Comparison of ENCODE assay signal across 11 mouse cellular contexts in genomic region chr16:74857752-74858151, GRCm38 (mm10).
DNase-seq lines count a peak whose midpoint lies in the region; ATAC-seq and TF ChIP-seq lines count a peak whose summit lies in the region.
"Had no signal": no experiment of that assay in that cellular context is flagged by ENCODE, and none has a peak within 500 bp of the region (broad histone marks: within the 10 kb centered on the region; RNA-seq: fewer than 3 reads in every experiment).

No protein-coding gene starts in this region.

- WGBS in kidney, postnatal 0 days, result 14% methylated on average over 2 of the region's 2 CpGs
- WGBS in kidney, embryonic 16.5 days, result 28% methylated on average over 2 of the region's 2 CpGs

- no peaks in the 10 kb centered on the region for H3K4me1 ChIP-seq in kidney, postnatal 0 days (replicated peaks; ENCODE audit: insufficient read depth, low read length)
- no peaks in the 10 kb centered on the region for H3K4me1 ChIP-seq in kidney, embryonic 16.5 days (ENCODE audit: insufficient read depth, low read length)
- no peaks in the 10 kb centered on the region for H3K4me1 ChIP-seq in ES-Bruce4 (ENCODE audit: control insufficient read depth, insufficient read depth, low read length)
- H3K4me1 ChIP-seq: heart, embryonic 12.5 days had no signal

- H3K27me3 ChIP-seq in kidney, postnatal 0 days (ENCODE audit: insufficient read depth, low read length), result no peaks in the 10 kb centered on the region
- H3K27me3 ChIP-seq in kidney, embryonic 16.5 days (ENCODE audit: insufficient read depth, low read length), result no peaks in the 10 kb centered on the region
- no peaks in the 10 kb centered on the region for H3K27me3 ChIP-seq in ES-Bruce4 (ENCODE audit: control insufficient read depth, insufficient read depth, low read length, poor library complexity, severe bottlenecking)
- H3K27me3 ChIP-seq: heart, embryonic 12.5 days had no signal

- DNase-seq in kidney, postnatal 0 days (ENCODE audit: low spot score), result peak; percentile 63
- peak; percentile 49 for DNase-seq in 416B (ENCODE audit: low read depth)
- peak; percentile 45 for DNase-seq in embryo, embryonic 11 days
- no peak for DNase-seq in urinary bladder, postnatal 25 days (ENCODE audit: low spot score)
- DNase-seq in adrenal gland, postnatal 4 days (ENCODE audit: low spot score in 2 of 2), result no peak
- no peak for DNase-seq in yolk sac, embryonic 10.5 days (ENCODE audit: low spot score)
- DNase-seq: cerebellum, adult 18-20 months; kidney, adult 8-10 months had no signal

- no peak overlapping the region for H3K27ac ChIP-seq in kidney, postnatal 0 days
- no peak overlapping the region for H3K27ac ChIP-seq in kidney, embryonic 16.5 days (ENCODE audit: low read length)
- no peak overlapping the region for H3K27ac ChIP-seq in ES-Bruce4 (ENCODE audit: insufficient read depth, low read length)

- peak; percentile 78 for TF ChIP-seq CTCF in kidney, postnatal 0 days (IDR thresholded peaks at IDR 0.05; ENCODE audit: low read depth)
- TF ChIP-seq CTCF in ES-Bruce4 (IDR thresholded peaks at IDR 0.05; ENCODE audit: low read depth, low read length), result peak; percentile 11

- no peaks in the 10 kb centered on the region for H3K36me3 ChIP-seq in kidney, postnatal 0 days (ENCODE audit: insufficient read depth, low read length)
- no peaks in the 10 kb centered on the region for H3K36me3 ChIP-seq in kidney, embryonic 16.5 days (ENCODE audit: insufficient read depth, low read length)
- H3K36me3 ChIP-seq in ES-Bruce4 (ENCODE audit: control insufficient read depth, insufficient read depth, low read length, poor library complexity, severe bottlenecking), result no peaks in the 10 kb centered on the region
- H3K36me3 ChIP-seq: heart, embryonic 12.5 days had no signal

- no peak for ATAC-seq in kidney, postnatal 0 days (replicated peaks; ENCODE audit: low FRiP score, low read depth)
- no peak for ATAC-seq in kidney, embryonic 16.5 days (ENCODE audit: low FRiP score, low TSS enrichment)

- no peak overlapping the region for H3K9ac ChIP-seq in kidney, postnatal 0 days (ENCODE audit: low read depth, low read length)
- no peak overlapping the region for H3K9ac ChIP-seq in kidney, embryonic 16.5 days (replicated peaks; ENCODE audit: low read length)
- no peak overlapping the region for H3K9ac ChIP-seq in ES-Bruce4 (ENCODE audit: low read depth, poor library complexity, severe bottlenecking)
- H3K9ac ChIP-seq: heart, embryonic 12.5 days had no signal

- no peak overlapping the region for H3K4me3 ChIP-seq in kidney, postnatal 0 days (replicated peaks; ENCODE audit: low read depth, low read length)
- H3K4me3 ChIP-seq in kidney, embryonic 16.5 days (ENCODE audit: low read length), result no peak overlapping the region
- H3K4me3 ChIP-seq in ES-Bruce4 (ENCODE audit: low read depth, low read length), result no peak overlapping the region
- H3K4me3 ChIP-seq: heart, embryonic 12.5 days had no signal

- H3K9me3 ChIP-seq in kidney, postnatal 0 days (replicated peaks; ENCODE audit: low read length), result no peaks in the 10 kb centered on the region
- no peaks in the 10 kb centered on the region for H3K9me3 ChIP-seq in kidney, embryonic 16.5 days (ENCODE audit: low read length)
- no peaks in the 10 kb centered on the region for H3K9me3 ChIP-seq in ES-Bruce4 (replicated peaks; ENCODE audit: control insufficient read depth, insufficient read depth, low read length, poor library complexity, severe bottlenecking)
- H3K9me3 ChIP-seq: heart, embryonic 12.5 days had no signal

- no peak overlapping the region for H3K4me2 ChIP-seq in kidney, postnatal 0 days (ENCODE audit: low read length)
- no peak overlapping the region for H3K4me2 ChIP-seq in kidney, embryonic 16.5 days (replicated peaks; ENCODE audit: low read depth, low read length)
- H3K4me2 ChIP-seq: heart, embryonic 12.5 days had no signal

- TF ChIP-seq EP300 in ES-Bruce4 (IDR thresholded peaks at IDR 0.05; ENCODE audit: insufficient read depth, low read depth, low read length), result no peak

- TF ChIP-seq POLR2A in ES-Bruce4 (IDR thresholded peaks at IDR 0.05; ENCODE audit: insufficient read depth, low read length), result no peak

Comparison
In these comparisons a context has a peak if more than half of its experiments do, and no peak if none do; other contexts are left out.
1. DNase-seq: peak in kidney, postnatal 0 days (single experiment), 416B (single experiment) and embryo, embryonic 11 days (single experiment); none in urinary bladder, postnatal 25 days (single experiment), adrenal gland, postnatal 4 days (0 of 2) and yolk sac, embryonic 10.5 days (single experiment).